Mouse (Mus musculus) cerebellum, adult 2 months (tissue): ENCODE measurements at regions not wholly inside any gene's neighbourhood (a gene's known extent, or its start where the extent isn't known, plus 50 kb on each side); places are given as distances from the start of the nearest gene placed in this dataset.

Experiments used
- CTCF ChIP-seq: fragments of 200-500 bp; IDR thresholded peaks from 2 replicates; pipeline ENCODE4 v1.5.1; 2011; ENCODE audit warnings: low read depth, mild to moderate bottlenecking, control low read depth, low read length, moderate library complexity, borderline replicate concordance; ENCODE audit not compliant: insufficient read depth
- POLR2A ChIP-seq: fragments of 200-500 bp; IDR thresholded peaks from 2 replicates; pipeline ENCODE4 v1.6.1; 2011; ENCODE audit warnings: low read length, control low read depth, borderline replicate concordance; ENCODE audit not compliant: insufficient read depth

DNA sequence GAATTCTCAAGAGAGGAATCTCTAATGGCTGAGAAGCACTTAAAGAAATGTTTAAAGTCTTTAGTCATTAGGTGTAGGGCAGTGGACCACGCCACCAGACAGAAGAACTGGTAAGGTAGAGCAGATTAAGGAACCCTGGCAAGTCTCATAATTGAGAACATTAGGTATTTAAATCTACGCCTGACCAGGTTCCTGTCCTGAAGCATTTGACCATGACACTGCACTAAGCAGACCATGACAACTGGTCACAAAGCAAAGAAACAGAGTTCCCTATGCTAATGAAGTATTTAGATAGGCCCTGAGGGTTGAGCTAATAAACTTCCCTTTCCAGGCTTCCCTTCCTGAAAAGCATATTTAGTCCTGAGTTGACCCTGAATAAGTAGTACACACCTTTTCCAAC is 562.3 kb downstream of the Cdh11 start:
- TF ChIP-seq CTCF, result no peak
- TF ChIP-seq POLR2A, result no peak
